Mouse (Mus musculus) ES-E14 (cell line): Measurements from ENCODE around the gene Map3k21. TPM values are rescaled to one million over a fixed set of nuclear protein-coding genes. Genes with fewer than 3 reads are reported as not detected.

Experiments
- DNase-seq: peaks from one replicate; pipeline ENCODE4 v3.0.0-alpha.2; 2013; ENCODE audit warnings: low read depth, low spot score
- H3K27ac ChIP-seq: 2 replicates; pipeline ENCODE4 v1.5.1; 2012; ENCODE audit warnings: low read depth, mild to moderate bottlenecking, low read length, moderate library complexity, mixed read lengths; ENCODE audit not compliant: poor library complexity, insufficient read depth, severe bottlenecking
- H3K36me3 ChIP-seq: 2 replicates; pipeline ENCODE4 v1.6.1; 2012; ENCODE audit warnings: mild to moderate bottlenecking, low read length, moderate library complexity, mixed read lengths; ENCODE audit not compliant: control insufficient read depth, poor library complexity, insufficient read depth, severe bottlenecking
- H3K4me1 ChIP-seq, 2 experiments: fragments of 150-350 bp in 1 of 2; sonication (generic) in 1 of 2; 2 replicates each; pipeline ENCODE4 v1.6.1; 2012; ENCODE audit warnings: low read length in 2 of 2, mild to moderate bottlenecking in 1 of 2, mixed read lengths in 1 of 2; ENCODE audit not compliant: control insufficient read depth in 2 of 2, insufficient read depth in 2 of 2, poor library complexity in 1 of 2
- H3K4me3 ChIP-seq, 2 experiments: fragments of 150-350 bp in 1 of 2; sonication (generic) in 1 of 2; 2 replicates each; pipeline ENCODE4 v1.5.1; 2012; ENCODE audit warnings: low read length in 2 of 2, low read depth in 1 of 2, mild to moderate bottlenecking in 1 of 2, mixed read lengths in 1 of 2; ENCODE audit not compliant: insufficient read depth in 1 of 2, poor library complexity in 1 of 2, severe bottlenecking in 1 of 2
- H3K9ac ChIP-seq: 2 replicates; pipeline ENCODE4 v1.6.1; 2012; ENCODE audit warnings: low read depth, mild to moderate bottlenecking, low read length, mixed read lengths; ENCODE audit not compliant: poor library complexity, insufficient read depth, severe bottlenecking
- H3K9me3 ChIP-seq: fragments of 150-350 bp; sonication (generic); 2 replicates; pipeline ENCODE4 v1.6.1; 2012; ENCODE audit warnings: low read depth, mild to moderate bottlenecking, low read length; ENCODE audit not compliant: control insufficient read depth, insufficient read depth
- CHD2 ChIP-seq: IDR thresholded peaks from 2 replicates; pipeline ENCODE4 v1.6.1; 2014; ENCODE audit warnings: mild to moderate bottlenecking, low read depth, low read length, inconsistent platforms
- HCFC1 ChIP-seq: IDR thresholded peaks from 2 replicates; pipeline ENCODE4 v1.6.1; 2012; ENCODE audit warnings: low read length, inconsistent platforms, borderline replicate concordance; ENCODE audit not compliant: insufficient read depth
- MAFK ChIP-seq: IDR thresholded peaks from 2 replicates; pipeline ENCODE4 v1.6.1; 2014; ENCODE audit warnings: mild to moderate bottlenecking, low read depth, low read length, inconsistent platforms; ENCODE audit not compliant: insufficient read depth
- ZC3H11A ChIP-seq: IDR thresholded peaks from 2 replicates; pipeline ENCODE4 v1.6.1; 2012; ENCODE audit warnings: low read depth, mild to moderate bottlenecking, inconsistent platforms, low read length, borderline replicate concordance
- ZNF384 ChIP-seq: IDR thresholded peaks from 2 replicates; pipeline ENCODE4 v1.6.1; 2012; ENCODE audit warnings: low read depth, low read length, inconsistent platforms
- in situ Hi-C, 2 experiments: fragments of 600-800 bp; cut with MboI; formaldehyde crosslinking; loops; one replicate each; pipeline ENCODE4 v1.15.1; 2025; ENCODE audit warnings: low sequenced_read_pairs in 2 of 2, inconsistent platforms in 1 of 2; ENCODE audit not compliant: unreplicated experiment in 2 of 2
- total RNA-seq: library from RNA; depleted of rRNA; stranded (reverse); fragments of 300-350 nt; gene quantifications from 2 replicates; pipeline ENCODE4 v1.2.3, GENCODE M21; 2012

Map3k21 gene
- total RNA-seq, 1 experiment: 0.04 TPM

DNA sequence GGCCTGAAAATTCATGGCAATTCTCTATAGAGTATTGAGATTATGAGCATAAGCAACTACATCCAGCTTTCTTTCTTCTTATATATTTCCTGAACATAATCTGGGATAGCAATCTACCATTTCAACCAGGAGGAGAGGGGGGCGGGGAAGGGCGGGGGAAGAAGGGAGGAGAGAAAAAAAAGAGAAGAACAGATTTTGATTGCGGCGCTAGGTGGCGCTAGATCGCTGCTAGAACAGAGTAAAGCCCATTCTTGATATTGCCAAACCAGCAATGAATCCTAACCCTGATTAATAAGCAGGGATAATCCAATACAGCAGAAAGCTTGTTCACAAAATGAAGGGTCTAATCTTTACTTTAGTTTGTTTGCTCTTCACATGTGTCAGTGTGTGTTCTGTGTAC, 11.4 kb upstream of the Map3k21 start:
- no peak overlapping the region for H3K27ac ChIP-seq
- in situ Hi-C loops: no loop called here
- peak; percentile 81 for TF ChIP-seq ZNF384
- no peak for TF ChIP-seq MAFK

DNA sequence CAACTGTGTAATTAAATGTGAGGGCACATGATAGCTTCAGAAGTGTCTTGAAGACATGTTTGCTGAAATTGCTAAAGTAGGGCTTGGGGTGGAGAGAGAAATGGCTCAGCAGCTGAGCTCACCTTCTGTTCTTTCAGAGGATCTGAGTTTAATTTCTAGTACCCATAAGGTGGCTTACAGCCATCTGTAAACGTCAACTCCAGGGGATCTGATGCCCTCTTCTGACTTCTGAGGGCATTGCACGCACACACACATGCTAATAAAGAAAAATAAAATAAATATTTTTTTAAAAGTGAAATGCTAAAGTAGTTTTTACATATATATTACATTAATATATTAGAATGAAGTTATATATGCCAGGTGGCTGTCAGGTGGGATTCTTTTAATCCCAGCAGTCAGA, 9.1 kb upstream of the Map3k21 start:
- DNase-seq: no peak
- in situ Hi-C loops: no loop called here
- TF ChIP-seq CHD2 (no peak), ZNF384 (no peak)
- Histone ChIP-seq H3K27ac (no peak overlapping the region), H3K4me3 (no peak overlapping the region), H3K4me1 (no peaks in the 10 kb centered on the region; a peak in 1 of 4 replicates), H3K9ac (no peak overlapping the region), H3K9me3 (no peaks in the 10 kb centered on the region), H3K36me3 (no peaks in the 10 kb centered on the region)

More for the DNA sequence above, 11.4 kb upstream of the Map3k21 start:
- no peaks in the 10 kb centered on the region for H3K9me3 ChIP-seq
- H3K36me3 ChIP-seq: no peaks in the 10 kb centered on the region
- peak; percentile 48 for DNase-seq
- H3K4me3 ChIP-seq: no peak overlapping the region
- no peak overlapping the region for H3K9ac ChIP-seq
- no peaks in the 10 kb centered on the region; a peak in 1 of 4 replicates for H3K4me1 ChIP-seq

DNA sequence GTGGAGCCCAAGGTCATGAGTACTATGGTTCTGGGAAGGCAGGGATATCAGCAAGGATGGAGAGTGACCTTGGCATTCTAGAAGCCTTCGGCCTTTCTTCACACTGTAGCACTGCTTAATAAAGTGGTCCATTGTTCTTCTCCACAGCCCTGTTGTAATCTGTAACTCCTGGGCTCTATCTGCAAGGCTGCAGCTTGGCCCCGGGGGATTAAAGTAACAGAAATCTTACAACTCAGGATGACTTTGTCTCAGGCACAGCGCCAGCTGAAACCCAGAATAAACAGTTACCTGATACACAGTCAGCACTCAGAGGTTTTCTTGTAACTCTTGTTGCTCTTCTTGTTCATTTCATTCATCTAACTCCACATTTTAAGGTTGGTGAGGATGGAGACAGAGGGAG, 7.7 kb upstream of the Map3k21 start:
- no peak for DNase-seq
- Histone ChIP-seq H3K27ac (no peak overlapping the region), H3K9ac (no peak overlapping the region), H3K9me3 (no peaks in the 10 kb centered on the region), H3K4me3 (no peak overlapping the region), H3K36me3 (no peaks in the 10 kb centered on the region), H3K4me1 (no peaks in the 10 kb centered on the region; a peak in 1 of 4 replicates)
- in situ Hi-C loops: no loop called here
- TF ChIP-seq MAFK (no peak), HCFC1 (no peak), ZC3H11A (no peak), CHD2 (no peak), ZNF384 (no peak)

DNA sequence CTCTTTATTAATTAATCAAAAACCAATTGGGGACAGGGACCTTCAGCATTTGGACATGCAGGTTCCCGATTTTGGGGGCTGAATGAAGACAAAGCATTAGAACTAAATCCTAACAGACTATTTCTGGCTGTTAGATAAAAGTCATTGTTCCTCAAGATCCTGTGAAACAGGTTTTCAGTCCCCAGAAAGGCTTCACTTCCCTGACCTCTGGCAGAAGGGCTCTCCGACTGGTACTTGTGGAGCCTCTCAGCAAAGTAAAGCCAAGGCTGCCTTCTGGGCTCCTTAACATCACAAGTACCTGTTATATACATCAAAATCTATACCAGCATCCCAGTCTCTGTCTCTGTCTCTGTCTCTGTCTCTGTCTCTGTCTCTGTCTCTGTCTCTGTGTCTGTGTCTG, 4.9 kb upstream of the Map3k21 start:
- Histone ChIP-seq H3K4me1 (no peaks in the 10 kb centered on the region), H3K9me3 (no peaks in the 10 kb centered on the region), H3K36me3 (no peaks in the 10 kb centered on the region), H3K9ac (no peak overlapping the region), H3K27ac (no peak overlapping the region), H3K4me3 (no peak overlapping the region)
- in situ Hi-C loops: no loop called here
- no peak for TF ChIP-seq ZNF384
- TF ChIP-seq CHD2: no peak
- no peak for TF ChIP-seq ZC3H11A
- TF ChIP-seq MAFK: no peak
- no peak for TF ChIP-seq HCFC1
- DNase-seq: no peak

DNA sequence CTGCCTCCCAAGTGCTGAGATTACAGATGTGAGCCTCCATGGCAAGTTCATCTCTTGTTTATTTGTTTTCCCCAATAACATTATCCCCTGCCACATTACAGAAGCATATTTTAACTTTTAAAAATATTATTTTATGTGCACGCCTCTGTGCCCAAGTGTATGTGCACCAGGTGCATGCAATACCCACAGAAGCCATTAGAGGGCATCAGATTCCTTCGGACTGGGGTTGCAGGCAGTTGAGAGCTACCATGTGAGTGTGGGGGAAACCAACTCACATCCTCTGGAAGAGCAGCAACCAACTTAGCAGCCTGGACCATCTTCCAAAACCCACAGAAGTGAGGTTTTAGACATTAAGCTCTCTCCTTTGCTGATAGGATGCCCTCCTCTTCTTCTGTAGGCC, 2.9 kb upstream of the Map3k21 start:
- DNase-seq: no peak
- in situ Hi-C loops: no loop called here
- Histone ChIP-seq H3K4me1 (no peaks in the 10 kb centered on the region), H3K9me3 (no peaks in the 10 kb centered on the region), H3K36me3 (no peaks in the 10 kb centered on the region), H3K9ac (no peak overlapping the region), H3K27ac (no peak overlapping the region), H3K4me3 (no peak overlapping the region)
- TF ChIP-seq MAFK: no peak
- TF ChIP-seq ZNF384: no peak
- TF ChIP-seq CHD2: no peak
- TF ChIP-seq HCFC1: no peak
